Mouse (Mus musculus) limb, embryonic 11.5 days (tissue): ENCODE measurements around the gene Acvr2b. TPM values are rescaled to one million over a fixed set of nuclear protein-coding genes. Genes with fewer than 3 reads are reported as not detected.

Source experiments
- ATAC-seq: fragments of 200-750 bp; cut with Nextera tagmentation; 2 replicates; pipeline ENCODE4 v1.8.0; 2017; ENCODE audit warnings: low read depth; ENCODE audit not compliant: insufficient number of reproducible peaks, low FRiP score, low TSS enrichment
- DNase-seq: peaks from one replicate; pipeline ENCODE4 v3.0.0-alpha.2; 2015; ENCODE audit warnings: low spot score
- H3K27ac ChIP-seq: fragments of 300-500 bp; sonication (generic); replicated peaks from 2 replicates; pipeline ENCODE4 v1.5.1; 2014; ENCODE audit warnings: low read depth, mild to moderate bottlenecking, low read length
- H3K27me3 ChIP-seq: fragments of 300-500 bp; sonication (generic); 2 replicates; pipeline ENCODE4 v1.6.1; 2014; ENCODE audit warnings: mild to moderate bottlenecking, low read length, mixed read lengths; ENCODE audit not compliant: control insufficient read depth, insufficient read depth
- H3K36me3 ChIP-seq: fragments of 300-500 bp; sonication (generic); 2 replicates; pipeline ENCODE4 v1.6.1; 2014; ENCODE audit warnings: mild to moderate bottlenecking, low read length, moderate library complexity, mixed read lengths; ENCODE audit not compliant: control insufficient read depth, insufficient read depth
- H3K4me1 ChIP-seq: fragments of 300-500 bp; sonication (generic); 2 replicates; pipeline ENCODE4 v1.6.1; 2014; ENCODE audit warnings: low read length, mixed read lengths; ENCODE audit not compliant: control insufficient read depth, insufficient read depth
- H3K4me2 ChIP-seq: fragments of 300-500 bp; sonication (generic); 2 replicates; pipeline ENCODE4 v1.6.1; 2014; ENCODE audit warnings: low read depth, mild to moderate bottlenecking, moderate library complexity; ENCODE audit not compliant: severe bottlenecking
- H3K4me3 ChIP-seq: fragments of 300-500 bp; sonication (generic); 2 replicates; pipeline ENCODE4 v1.5.1; 2014; ENCODE audit warnings: low read depth, low read length
- H3K9ac ChIP-seq: fragments of 300-500 bp; sonication (generic); 2 replicates; pipeline ENCODE4 v1.6.1; 2014; ENCODE audit warnings: mild to moderate bottlenecking, low read length
- H3K9me3 ChIP-seq: fragments of 300-500 bp; sonication (generic); 2 replicates; pipeline ENCODE4 v1.6.1; 2016; ENCODE audit warnings: low read length; ENCODE audit not compliant: control insufficient read depth
- WGBS: fragments of 180-500 bp; shearing (Covaris S2); extraction: QIAGEN DNeasy Blood & Tissue Kit; methylation state at CpG from one replicate; pipeline ENCODE4 v1.1.7; 2014; 5-methylcytosine and 5-hydroxymethylcytosine counted together
- polyA plus RNA-seq: library from polyadenylated mRNA; unstranded; fragments of >200 nt; fragmentation: Nextera tagmentation; extraction: Ambion mirVana; gene quantifications from 2 replicates; pipeline ENCODE4 v1.2.1, GENCODE M21; 2014

The Acvr2b gene
- polyA plus RNA-seq, 1 experiment from 2014 or later = 62.0 TPM

DNA sequence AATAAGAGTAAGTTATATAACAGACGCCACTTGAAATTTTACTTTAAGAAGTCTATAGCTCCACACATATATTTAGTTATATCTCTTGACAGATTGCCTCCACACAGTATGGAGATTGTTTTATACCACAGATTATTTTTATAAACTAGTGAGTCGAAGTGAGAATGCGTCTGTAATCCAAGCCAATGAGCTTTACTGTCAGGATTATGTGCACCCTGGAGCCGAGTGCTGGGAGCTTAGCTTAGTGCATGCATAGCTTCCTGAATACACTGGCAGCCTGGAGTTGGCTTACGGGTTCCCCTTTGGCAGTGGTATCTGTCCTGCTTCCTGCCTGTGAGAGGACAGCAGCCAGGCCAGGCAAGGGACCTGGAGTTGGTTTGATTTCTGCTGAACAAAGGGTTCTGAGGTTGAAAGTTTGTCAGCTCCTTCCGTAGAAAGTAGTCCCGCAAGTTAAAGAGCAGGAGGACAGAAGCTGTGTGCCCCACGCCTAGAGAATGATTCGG is 36.6 kb downstream of the Acvr2b start:
- Histone ChIP-seq H3K9me3 (no peaks in the 10 kb centered on the region), H3K4me1 (no peaks in the 10 kb centered on the region), H3K27me3 (no peaks in the 10 kb centered on the region), H3K9ac (no peak overlapping the region), H3K4me2 (no peak overlapping the region), H3K27ac (no peak overlapping the region), H3K36me3 (peaks cover 7% of the 10 kb centered on the region; the same call in 1 of the 2 replicates), H3K4me3 (no peak overlapping the region)
- no peak for DNase-seq
- ATAC-seq = no peak
- whole genome bisulfite sequencing = 93% methylated on average over 9 of the region's 9 CpGs

GRCm38 (mm10) chr9:119444738-119445429 is 43.0 kb downstream of the Acvr2b start, which contains the start of gene Exog:
Gene Exog, plus strand, starts transcription at chr9:119444943.
- WGBS = 0% methylated on average over 52 of the region's 52 CpGs
- Histone ChIP-seq H3K27ac (peak within 1 kb of the TSS; percentile 70), H3K9me3 (no peaks in the 10 kb centered on the region), H3K27me3 (no peaks in the 10 kb centered on the region), H3K4me1 (peaks cover 5% of the 10 kb centered on the region), H3K4me2 (peak within 1 kb of the TSS; percentile 63), H3K36me3 (peaks cover 12% of the 10 kb centered on the region), H3K9ac (peak within 1 kb of the TSS; percentile 92), H3K4me3 (peak within 1 kb of the TSS; percentile 83)
- DNase-seq (peak; percentile 99), ATAC-seq (peak; percentile 89)

DNA sequence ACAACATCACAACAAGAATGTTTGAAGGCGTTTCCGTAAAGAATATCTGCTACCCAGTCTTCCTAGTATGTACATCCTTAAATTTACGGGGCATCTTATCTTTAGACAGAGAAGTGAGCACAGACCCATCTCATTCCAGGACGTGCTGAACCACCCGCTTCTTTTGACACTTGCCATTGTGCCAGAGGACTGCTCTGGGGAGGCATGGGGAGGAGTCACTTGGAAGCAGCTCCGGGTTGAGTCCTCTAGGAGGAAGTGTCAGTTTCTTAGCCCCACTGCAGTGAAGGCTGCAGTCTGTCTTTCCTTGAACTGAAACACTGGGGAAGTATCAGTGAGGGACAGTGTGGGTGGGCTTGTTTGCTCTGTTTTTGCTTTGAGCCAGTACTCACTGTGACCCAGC is 43.8 kb downstream of the Acvr2b start:
- Histone ChIP-seq H3K9me3 (no peaks in the 10 kb centered on the region), H3K27me3 (no peaks in the 10 kb centered on the region), H3K4me3 (peak overlapping the region; percentile 83), H3K27ac (no peak overlapping the region), H3K4me2 (peak overlapping the region; percentile 63), H3K4me1 (peaks cover 5% of the 10 kb centered on the region), H3K36me3 (peaks cover 17% of the 10 kb centered on the region), H3K9ac (peak overlapping the region; percentile 92)
- DNase-seq (no peak), ATAC-seq (no peak)
- 48% methylated on average over 6 of the region's 6 CpGs for WGBS

- ATAC-seq = no peak
- Histone ChIP-seq H3K4me1 (no peaks in the 10 kb centered on the region), H3K4me3 (no peak overlapping the region), H3K9ac (no peak overlapping the region), H3K36me3 (peaks cover 16% of the 10 kb centered on the region; the same call in 1 of the 2 replicates), H3K9me3 (no peaks in the 10 kb centered on the region), H3K27me3 (no peaks in the 10 kb centered on the region), H3K27ac (no peak overlapping the region), H3K4me2 (no peak overlapping the region)
- DNase-seq = no peak
- 85% methylated on average over 14 of the region's 14 CpGs for WGBS
Observed at GRCm38 (mm10) chr9:119455967-119456366, 54.0 kb downstream of the Acvr2b start.

GRCm38 (mm10) chr9:119457122-119457521 is 55.2 kb downstream of the Acvr2b start:
- Histone ChIP-seq H3K4me3 (no peak overlapping the region), H3K27me3 (no peaks in the 10 kb centered on the region), H3K9me3 (no peaks in the 10 kb centered on the region), H3K4me2 (no peak overlapping the region), H3K27ac (no peak overlapping the region), H3K36me3 (peaks cover 15% of the 10 kb centered on the region; the same call in 1 of the 2 replicates), H3K4me1 (no peaks in the 10 kb centered on the region), H3K9ac (no peak overlapping the region)
- ATAC-seq (no peak), DNase-seq (no peak)
- WGBS = 88% methylated on average over 14 of the region's 14 CpGs

DNA sequence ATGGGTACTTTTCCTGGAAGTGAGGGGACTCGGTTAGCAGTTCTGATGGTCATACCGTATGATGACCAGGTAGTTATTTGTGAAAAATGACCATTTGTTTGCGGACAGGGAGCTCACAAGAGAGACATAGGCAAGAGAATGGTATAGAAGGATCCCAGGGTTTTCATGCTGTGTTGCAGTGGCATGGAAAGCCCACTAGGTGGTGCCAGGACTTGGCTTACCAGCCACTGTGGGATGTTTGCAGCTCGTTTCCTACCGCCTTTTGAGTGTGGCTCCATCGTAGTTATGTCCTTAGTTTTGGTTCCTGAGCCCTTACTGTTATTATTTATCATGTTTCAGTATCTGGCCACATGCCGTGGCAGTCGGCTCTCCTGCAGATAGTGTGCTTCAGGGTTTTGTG is 58.5 kb downstream of the Acvr2b start:
- Histone ChIP-seq H3K4me2 (no peak overlapping the region), H3K27ac (no peak overlapping the region), H3K9me3 (no peaks in the 10 kb centered on the region), H3K27me3 (no peaks in the 10 kb centered on the region), H3K36me3 (peaks cover 35% of the 10 kb centered on the region), H3K4me1 (no peaks in the 10 kb centered on the region), H3K4me3 (no peak overlapping the region), H3K9ac (no peak overlapping the region)
- ATAC-seq (no peak), DNase-seq (peak; percentile 77)
- 54% methylated on average over 8 of the region's 8 CpGs for WGBS

- Histone ChIP-seq H3K27me3 (no peaks in the 10 kb centered on the region), H3K4me1 (no peaks in the 10 kb centered on the region), H3K9me3 (no peaks in the 10 kb centered on the region), H3K4me2 (no peak overlapping the region), H3K4me3 (no peak overlapping the region), H3K9ac (no peak overlapping the region), H3K36me3 (peaks cover 26% of the 10 kb centered on the region), H3K27ac (no peak overlapping the region)
- DNase-seq (no peak), ATAC-seq (no peak)
- 92% methylated on average over 6 of the region's 6 CpGs for WGBS
Observed at GRCm38 (mm10) chr9:119465056-119465455, 63.1 kb downstream of the Acvr2b start.

- H3K36me3 ChIP-seq = peaks cover 26% of the 10 kb centered on the region
- ATAC-seq = no peak
- no peak overlapping the region for H3K9ac ChIP-seq
- no peaks in the 10 kb centered on the region for H3K9me3 ChIP-seq
- no peak overlapping the region for H3K27ac ChIP-seq
- H3K4me3 ChIP-seq = no peak overlapping the region
- no peaks in the 10 kb centered on the region for H3K4me1 ChIP-seq
- 83% methylated on average over 7 of the region's 7 CpGs for WGBS
- no peaks in the 10 kb centered on the region for H3K27me3 ChIP-seq
- H3K4me2 ChIP-seq = no peak overlapping the region
- no peak for DNase-seq
Observed at GRCm38 (mm10) chr9:119465595-119465994, 63.7 kb downstream of the Acvr2b start.
